Mouse (Mus musculus) granulocyte monocyte progenitor cell, adult 5-6 weeks (primary cell): ENCODE measurements around the gene Lif. TPM values are rescaled to one million over a fixed set of nuclear protein-coding genes. Genes with fewer than 3 reads are reported as not detected.

Experiments used
- ATAC-seq: replicated peaks from 2 replicates; pipeline ENCODE4 v1.8.0; 2016; ENCODE audit warnings: mild to moderate bottlenecking, moderate TSS enrichment, inconsistent platforms; ENCODE audit not compliant: poor library complexity, severe bottlenecking
- total RNA-seq, 2 experiments: library from RNA; stranded (forward) in 1 of 2; stranded (reverse) in 1 of 2; fragments of 200-712, 200-1000 nt in 1 of 2; fragments of >200 nt in 1 of 2; fragmentation: Nextera tagmentation in 1 of 2; gene quantifications; 2 replicates each; pipeline ENCODE4 v1.2.3; 2014 to 2017

Gene Lif
- total RNA-seq, 2 experiments from 2014 or later, result 0.56 to 1.2 TPM

DNA sequence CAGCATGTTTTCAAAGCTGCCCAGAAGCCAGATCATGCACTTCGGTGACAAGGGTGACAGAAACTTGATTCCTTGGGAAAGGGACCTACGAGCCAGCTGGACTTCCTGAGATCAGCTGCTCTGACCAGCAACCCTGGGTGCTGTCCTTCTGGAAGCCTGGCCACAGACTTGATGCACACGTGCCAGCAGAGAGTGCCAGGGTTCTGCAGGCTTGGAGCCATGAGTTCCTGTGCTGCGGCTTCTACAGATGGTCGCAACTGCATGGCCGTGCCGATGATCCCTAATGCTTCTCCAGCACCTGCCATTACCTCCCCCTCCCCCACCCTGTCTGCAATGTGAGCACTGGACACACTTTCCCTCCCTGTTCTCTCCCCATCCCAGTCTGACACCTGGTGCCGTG, 28.9 kb upstream of the Lif start:
- no peak for ATAC-seq

DNA sequence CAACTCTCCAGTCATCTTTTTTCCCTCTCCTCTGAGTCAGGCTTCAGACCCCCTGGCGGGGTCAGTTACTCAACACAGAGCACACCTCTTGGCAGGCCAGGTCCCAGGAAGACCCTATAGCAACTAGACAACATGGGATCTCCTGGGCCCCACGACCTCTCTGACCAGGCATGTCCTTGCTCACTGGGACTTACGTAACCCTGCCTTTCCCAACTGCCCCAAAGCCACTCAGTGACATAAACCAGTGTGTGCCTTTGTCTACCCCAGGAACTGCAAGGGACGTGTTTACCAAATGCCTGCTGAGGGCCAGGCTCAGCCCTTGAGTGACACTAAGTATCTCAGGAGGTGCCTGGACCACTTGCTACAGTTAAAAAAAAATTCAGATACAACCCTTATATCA, 27.5 kb upstream of the Lif start:
- peak; percentile 41 for ATAC-seq

GRCm38 (mm10) chr11:4231435-4231834, 25.9 kb upstream of the Lif start:
- ATAC-seq, result peak; percentile 12

- ATAC-seq, result peak; percentile 54
These were observed 24.7 kb upstream of the Lif start for GRCm38 (mm10) chr11:4232644-4233043.

- ATAC-seq, result no peak
These were observed 22.2 kb upstream of the Lif start for GRCm38 (mm10) chr11:4235052-4235655.

DNA sequence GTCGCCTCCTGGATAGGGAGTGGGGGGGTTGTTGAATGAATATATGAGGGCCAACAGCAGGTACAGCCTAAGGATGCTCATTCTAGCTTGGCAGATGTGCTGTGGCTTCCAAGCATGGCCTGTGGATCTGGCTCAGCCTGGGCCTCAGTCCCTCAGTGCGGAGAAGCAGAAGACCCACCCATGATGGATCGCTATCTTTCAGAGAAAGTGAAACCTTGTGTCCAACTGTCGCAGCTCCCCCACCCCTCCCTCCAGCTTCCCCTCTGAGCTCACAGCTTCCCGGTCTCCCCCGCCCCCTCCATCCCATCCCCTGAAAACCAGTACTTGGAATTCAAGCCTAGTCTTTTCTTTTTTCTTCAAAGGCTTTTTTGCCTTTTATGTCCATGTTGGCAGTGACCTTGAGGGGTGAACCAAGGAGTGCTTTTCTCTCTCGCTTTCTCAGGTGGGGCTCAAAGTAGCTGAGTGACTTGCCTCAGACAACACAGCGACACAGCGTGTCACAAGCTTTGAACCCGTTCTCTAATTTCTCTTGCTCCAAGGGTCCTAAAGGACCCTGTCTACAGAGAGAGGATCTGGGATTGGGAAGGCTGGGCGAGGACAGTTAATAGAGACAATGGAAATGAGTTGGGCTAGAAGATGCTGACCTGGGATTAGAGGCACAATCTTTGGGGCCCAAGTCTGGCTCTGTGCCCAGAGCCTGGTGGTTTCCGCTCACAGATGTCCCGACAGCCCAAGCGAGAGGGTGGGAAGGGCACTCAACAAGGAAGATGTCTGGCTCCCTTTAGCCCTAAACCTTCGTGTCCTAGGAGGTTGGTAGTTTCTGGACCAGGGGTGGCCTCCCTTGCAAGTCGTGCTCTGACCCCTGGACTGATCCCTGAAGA, 21.5 kb upstream of the Lif start, which contains the start of gene Osm:
Gene Osm (plus strand): TSS at position 756 of the 881 bp plus-strand sequence.
- ATAC-seq, result peak; percentile 4; the same call in 1 of the 2 replicates

GRCm38 (mm10) chr11:4236546-4237067, 20.8 kb upstream of the Lif start:
- peak; percentile 23 for ATAC-seq

DNA sequence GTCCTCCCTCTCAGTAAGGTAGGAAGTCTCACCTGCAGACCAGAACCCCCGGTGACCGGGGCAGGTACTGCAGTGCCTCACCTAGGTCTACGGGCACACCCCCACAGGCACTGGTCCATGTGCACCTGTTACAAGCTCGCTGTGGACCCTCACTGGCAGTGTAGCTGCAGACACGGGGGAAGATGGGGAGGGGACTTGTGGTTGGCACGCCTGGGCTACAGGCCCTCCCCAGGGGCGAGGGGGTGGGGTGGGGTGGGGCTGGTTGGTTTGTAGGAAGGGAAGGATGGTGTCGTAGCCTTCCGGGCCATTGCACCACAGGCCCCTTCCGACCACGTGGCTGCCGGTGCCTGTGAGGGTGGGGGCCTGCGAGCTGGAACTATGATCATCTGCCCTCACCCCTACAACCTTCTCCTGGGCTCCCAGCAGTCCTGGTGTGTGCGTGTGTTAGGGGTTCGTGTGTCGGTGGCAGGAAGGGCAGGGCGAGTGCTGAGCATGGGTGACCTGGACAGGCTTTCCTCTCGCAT, 19.9 kb upstream of the Lif start:
- peak; percentile 35 for ATAC-seq

- no peak for ATAC-seq
These were observed 19.2 kb upstream of the Lif start for GRCm38 (mm10) chr11:4238167-4238566.

DNA sequence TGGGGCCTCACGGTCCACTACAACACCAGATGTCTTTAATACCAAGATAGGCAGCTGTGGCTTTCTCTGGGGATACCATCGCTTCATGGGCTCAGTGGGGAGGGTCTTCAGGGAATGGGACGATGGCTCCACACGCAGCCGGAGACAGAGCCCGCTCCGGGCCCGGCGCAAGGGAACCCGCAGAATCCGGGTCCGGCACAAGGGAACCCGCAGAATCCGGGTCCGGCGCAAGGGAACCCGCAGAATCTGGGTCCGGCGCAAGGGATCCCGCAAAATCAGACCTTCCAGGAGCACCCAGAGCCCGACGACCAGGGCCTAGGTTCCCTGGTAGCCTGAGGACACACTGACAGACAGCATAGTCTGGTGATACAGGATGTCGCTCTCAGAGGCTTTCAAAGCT, 17.7 kb upstream of the Lif start:
- ATAC-seq, result no peak

- ATAC-seq, result peak; percentile 52
These were observed 17.2 kb upstream of the Lif start for GRCm38 (mm10) chr11:4240151-4240550.

GRCm38 (mm10) chr11:4241180-4241579, 16.2 kb upstream of the Lif start:
- ATAC-seq, result no peak

GRCm38 (mm10) chr11:4246126-4246525, 11.2 kb upstream of the Lif start:
- no peak for ATAC-seq

DNA sequence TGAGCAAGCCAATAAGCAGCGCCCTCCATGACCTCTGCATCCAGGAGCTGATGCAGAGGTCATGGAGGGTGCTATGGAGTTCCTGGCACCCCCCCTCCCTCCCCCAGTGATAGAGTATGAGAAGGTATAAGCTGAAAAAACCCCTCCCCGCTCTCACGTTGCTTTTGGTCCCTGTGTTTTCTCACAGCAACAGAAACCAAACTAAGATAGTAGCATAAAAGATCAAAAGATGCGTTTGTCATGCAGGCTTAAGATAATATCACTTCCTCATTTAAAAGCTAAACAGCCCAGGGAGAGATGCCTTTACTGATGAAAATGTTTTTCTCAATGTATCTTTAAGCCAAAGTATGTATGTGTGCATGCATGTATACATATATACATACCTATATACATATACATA, 10.7 kb upstream of the Lif start:
- ATAC-seq, result no peak

DNA sequence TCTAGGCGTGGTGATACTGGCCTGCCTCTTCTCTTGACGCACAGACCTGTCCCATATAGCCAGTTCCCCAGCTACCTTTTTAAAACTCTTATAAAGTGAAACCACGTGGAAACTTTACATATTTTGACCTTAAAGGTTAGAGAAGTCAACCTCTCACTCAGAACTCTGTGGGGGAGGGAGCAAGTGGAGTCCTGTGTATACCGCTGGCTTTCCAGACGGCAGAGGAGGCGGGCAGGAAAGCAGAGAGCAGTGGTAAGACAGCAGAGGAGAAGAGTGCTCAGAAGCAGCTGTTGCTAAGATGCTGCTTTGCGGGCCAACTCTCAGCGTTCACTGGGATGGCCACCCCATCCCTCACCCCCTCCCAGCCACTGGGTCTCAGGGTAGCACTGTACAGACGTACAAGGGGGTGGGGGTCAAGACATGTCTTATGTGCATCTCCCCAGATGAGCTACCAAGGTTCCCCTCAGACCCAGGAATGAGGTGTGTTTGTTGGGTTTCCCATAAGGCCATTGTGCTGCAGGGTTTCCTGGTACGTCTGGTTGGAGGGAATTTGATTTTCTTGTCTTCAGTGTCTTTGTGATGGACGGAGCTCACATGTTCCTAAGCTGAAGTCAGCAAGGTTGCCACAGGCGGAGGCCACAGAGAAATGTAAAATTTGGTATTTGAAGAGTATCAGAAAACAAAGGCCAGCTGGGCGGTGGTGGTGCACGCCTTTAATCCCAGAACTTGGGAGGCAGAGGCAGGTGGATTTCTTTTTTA, 10.0 kb upstream of the Lif start:
- no peak for ATAC-seq

- ATAC-seq, result no peak
These were observed 8.2 kb upstream of the Lif start for GRCm38 (mm10) chr11:4249151-4249550.

- ATAC-seq, result peak; percentile 26; the same call in 1 of the 2 replicates
These were observed 7.1 kb upstream of the Lif start for GRCm38 (mm10) chr11:4250290-4250689.

- peak; percentile 91 for ATAC-seq
These were observed 6.0 kb upstream of the Lif start for GRCm38 (mm10) chr11:4251376-4251775.

DNA sequence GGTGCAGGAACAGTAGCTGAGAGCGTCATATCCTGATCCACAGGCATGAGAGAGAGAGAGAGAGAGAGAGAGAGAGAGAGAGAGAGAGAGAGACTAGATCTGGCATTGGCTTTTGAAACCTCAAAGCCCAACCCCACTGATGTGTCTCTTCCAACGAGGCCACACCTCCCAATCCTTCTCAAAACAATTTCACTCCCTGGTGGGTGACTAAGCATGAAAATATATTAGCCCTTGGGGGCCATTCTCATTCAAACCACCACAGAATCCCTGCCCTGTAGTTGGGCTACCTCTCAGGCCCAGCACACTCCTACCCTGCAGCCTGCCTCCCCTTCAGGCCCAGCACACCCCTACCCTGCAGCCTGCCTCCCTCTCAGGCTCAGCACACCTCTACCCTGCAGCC, 4.5 kb upstream of the Lif start:
- no peak for ATAC-seq

GRCm38 (mm10) chr11:4257756-4258155, 399 bp downstream of the Lif start:
- no peak for ATAC-seq
